Mouse (Mus musculus) megakaryocyte, embryonic 14.5 days (primary cell): Measurements from ENCODE around the gene Map7. TPM values are rescaled to one million over a fixed set of nuclear protein-coding genes. Genes with fewer than 3 reads are reported as not detected.

Experiments used
- H3K27me3 ChIP-seq: replicated peaks from 2 replicates; pipeline ENCODE3; 2012; ENCODE audit warnings: inconsistent platforms
- H3K36me3 ChIP-seq: replicated peaks from 2 replicates; pipeline ENCODE3; 2012; ENCODE audit warnings: low read length, inconsistent platforms, mixed read lengths
- H3K4me1 ChIP-seq: 2 replicates; pipeline ENCODE4 v1.6.1; 2012; ENCODE audit warnings: inconsistent platforms
- H3K4me3 ChIP-seq: replicated peaks from 2 replicates; pipeline ENCODE3; 2012; ENCODE audit warnings: moderate library complexity, mild to moderate bottlenecking, inconsistent platforms
- H3K9me3 ChIP-seq: 2 replicates; pipeline ENCODE4 v1.6.1; 2012; ENCODE audit warnings: inconsistent platforms
- FLI1 ChIP-seq: IDR thresholded peaks from 2 replicates; pipeline ENCODE4 v1.6.1; 2012; ENCODE audit warnings: low read length, inconsistent platforms, mixed read lengths
- GATA1 ChIP-seq: IDR thresholded peaks from 3 replicates; pipeline ENCODE4 v1.6.1; 2012; ENCODE audit warnings: mixed read lengths, low read length, inconsistent platforms, borderline replicate concordance
- polyA plus RNA-seq: library from polyadenylated mRNA; stranded (reverse); fragments of >175 nt; gene quantifications from 2 replicates; pipeline ENCODE4 v1.2.3, GENCODE M21; 2012; ENCODE audit warnings: low replicate concordance; ENCODE audit not compliant: insufficient read depth

The Map7 gene
- polyA plus RNA-seq, 1 experiment, result 6.5 TPM

DNA sequence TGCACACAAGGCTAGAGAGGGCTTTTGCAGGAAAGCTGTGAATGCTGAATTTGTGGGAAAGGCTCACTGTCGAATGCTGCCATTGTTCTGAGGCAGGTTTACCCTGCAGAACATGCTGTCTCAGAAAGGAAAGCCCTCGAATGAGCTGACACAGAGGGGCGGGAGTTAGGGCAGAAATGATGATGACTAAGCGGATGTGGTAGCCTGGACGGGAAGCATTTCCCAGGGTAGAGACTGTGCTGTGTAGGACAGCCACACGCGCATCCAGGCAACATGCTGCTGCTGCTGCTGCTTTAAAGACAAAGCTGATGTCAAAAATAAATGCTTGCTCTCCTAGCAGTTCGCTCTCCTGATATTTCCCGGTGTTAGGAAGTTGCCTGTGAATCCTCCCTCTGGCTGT, 24.9 kb upstream of the Map7 start:
- TF ChIP-seq FLI1 (no peak), GATA1 (no peak)
- Histone ChIP-seq H3K9me3 (no peaks in the 10 kb centered on the region), H3K4me1 (peaks cover 56% of the 10 kb centered on the region), H3K27me3 (no peaks in the 10 kb centered on the region), H3K4me3 (peak overlapping the region; percentile 86), H3K36me3 (peaks cover 78% of the 10 kb centered on the region)

GRCm38 (mm10) chr10:20124576-20124975, 23.7 kb upstream of the Map7 start:
- Histone ChIP-seq H3K4me3 (no peak overlapping the region), H3K36me3 (peaks cover 77% of the 10 kb centered on the region), H3K27me3 (no peaks in the 10 kb centered on the region), H3K4me1 (peaks cover 52% of the 10 kb centered on the region), H3K9me3 (no peaks in the 10 kb centered on the region)
- TF ChIP-seq GATA1, result no peak
- no peak for TF ChIP-seq FLI1

DNA sequence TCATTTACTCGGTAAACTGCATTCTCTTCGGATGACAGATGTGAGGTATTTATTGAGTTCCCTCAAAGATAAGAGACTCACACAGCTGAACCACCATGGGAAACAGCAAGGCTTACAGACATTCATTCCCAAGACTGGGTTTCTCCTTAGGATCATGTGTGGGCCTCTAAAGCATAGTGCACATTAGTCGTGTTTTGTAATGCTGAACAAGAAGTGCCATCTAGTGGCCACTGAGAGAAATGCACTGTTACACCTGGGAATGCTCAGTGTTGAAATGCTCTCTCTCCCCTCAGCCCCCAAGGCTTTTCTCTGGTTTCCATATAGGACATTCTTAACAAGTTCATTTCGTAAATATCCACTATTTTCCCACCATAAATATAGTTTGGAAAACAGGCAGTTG, 23.0 kb upstream of the Map7 start:
- Histone ChIP-seq H3K9me3 (no peaks in the 10 kb centered on the region), H3K36me3 (peaks cover 77% of the 10 kb centered on the region)

GRCm38 (mm10) chr10:20132933-20133652, 15.2 kb upstream of the Map7 start:
- H3K9me3 ChIP-seq, result no peaks in the 10 kb centered on the region
- TF ChIP-seq GATA1 (no peak), FLI1 (no peak)
- H3K4me3 ChIP-seq, result peak overlapping the region; percentile 59
- H3K36me3 ChIP-seq, result peaks cover 54% of the 10 kb centered on the region
- peaks cover 78% of the 10 kb centered on the region for H3K4me1 ChIP-seq
- H3K27me3 ChIP-seq, result no peaks in the 10 kb centered on the region

More for the DNA sequence above, 23.0 kb upstream of the Map7 start:
- H3K27me3 ChIP-seq, result no peaks in the 10 kb centered on the region
- TF ChIP-seq GATA1, result no peak
- no peak for TF ChIP-seq FLI1
- peaks cover 58% of the 10 kb centered on the region for H3K4me1 ChIP-seq
- no peak overlapping the region for H3K4me3 ChIP-seq

DNA sequence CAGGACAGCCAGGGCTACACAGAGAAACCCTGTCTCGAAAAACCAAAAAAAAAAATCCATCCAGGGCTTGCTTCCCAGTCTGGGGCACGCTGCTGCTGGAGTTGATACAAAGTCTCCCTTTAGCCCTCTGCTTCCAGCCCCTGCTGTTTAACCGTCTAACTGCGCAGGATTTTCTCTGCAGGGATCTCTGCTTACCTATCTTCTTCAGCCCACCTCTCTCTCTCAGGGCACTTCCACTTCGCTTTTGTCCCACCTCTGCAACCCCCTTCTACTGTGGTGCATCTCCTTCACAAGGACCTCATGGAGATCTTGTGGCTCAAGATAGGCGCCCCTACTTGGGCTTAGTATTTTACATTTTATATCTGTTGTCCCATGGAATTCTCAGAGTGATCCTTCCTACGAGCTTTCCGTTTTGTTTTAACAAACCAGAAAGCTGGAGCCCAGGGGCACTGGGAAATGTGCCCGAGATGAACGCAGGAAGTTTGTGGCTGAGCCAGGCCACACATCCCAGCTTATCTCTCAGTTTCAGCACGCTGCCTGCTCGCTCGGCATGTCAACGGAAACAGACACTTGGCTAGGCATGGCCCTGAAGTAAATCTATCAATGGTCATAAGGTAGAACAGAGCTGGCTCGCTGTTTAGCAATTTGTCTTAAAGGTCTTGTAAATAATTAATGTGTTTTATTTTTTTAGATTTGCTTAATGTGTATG, 12.8 kb upstream of the Map7 start:
- TF ChIP-seq GATA1 (peak; percentile 66; the same call in 1 of the 3 replicates), FLI1 (no peak)
- H3K36me3 ChIP-seq, result peaks cover 58% of the 10 kb centered on the region
- no peaks in the 10 kb centered on the region for H3K27me3 ChIP-seq
- no peaks in the 10 kb centered on the region for H3K9me3 ChIP-seq
- peaks cover 86% of the 10 kb centered on the region for H3K4me1 ChIP-seq
- peak overlapping the region; percentile 90 for H3K4me3 ChIP-seq

GRCm38 (mm10) chr10:20136505-20136904, 11.8 kb upstream of the Map7 start:
- no peaks in the 10 kb centered on the region for H3K9me3 ChIP-seq
- peaks cover 90% of the 10 kb centered on the region for H3K4me1 ChIP-seq
- peak overlapping the region; percentile 83 for H3K4me3 ChIP-seq
- TF ChIP-seq GATA1 (no peak), FLI1 (no peak)
- peaks cover 66% of the 10 kb centered on the region for H3K36me3 ChIP-seq
- H3K27me3 ChIP-seq, result no peaks in the 10 kb centered on the region

DNA sequence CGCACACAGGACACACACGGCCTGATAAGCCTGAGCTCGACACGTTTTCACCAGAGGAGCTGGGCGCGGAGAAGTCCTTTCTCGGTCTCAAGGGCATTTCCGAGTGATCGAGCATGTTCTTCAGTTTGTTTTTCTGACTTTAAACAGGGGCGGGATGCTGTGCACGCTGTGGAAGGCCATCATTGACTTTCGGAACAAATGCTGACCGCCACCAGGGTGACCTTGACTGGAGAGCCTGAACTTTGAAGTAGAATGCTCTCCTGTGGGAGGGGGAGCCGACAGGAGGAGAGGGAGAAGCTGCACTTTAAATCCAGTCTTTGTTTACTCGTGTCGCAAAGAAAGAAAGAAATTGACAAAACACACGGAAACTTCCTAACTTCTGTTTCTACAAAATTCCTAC, 6.9 kb upstream of the Map7 start:
- TF ChIP-seq GATA1 (no peak), FLI1 (no peak)
- H3K4me3 ChIP-seq, result no peak overlapping the region
- H3K9me3 ChIP-seq, result no peaks in the 10 kb centered on the region
- H3K4me1 ChIP-seq, result peaks cover 43% of the 10 kb centered on the region
- no peaks in the 10 kb centered on the region for H3K27me3 ChIP-seq
- H3K36me3 ChIP-seq, result peaks cover 59% of the 10 kb centered on the region

- Histone ChIP-seq H3K9me3 (no peaks in the 10 kb centered on the region), H3K36me3 (peaks cover 1% of the 10 kb centered on the region), H3K4me1 (peaks cover 34% of the 10 kb centered on the region), H3K27me3 (peaks cover 4% of the 10 kb centered on the region), H3K4me3 (peak overlapping the region; percentile 99)
- TF ChIP-seq FLI1 (no peak), GATA1 (no peak)
These were observed 476 bp downstream of the Map7 start for GRCm38 (mm10) chr10:20148773-20149120.

DNA sequence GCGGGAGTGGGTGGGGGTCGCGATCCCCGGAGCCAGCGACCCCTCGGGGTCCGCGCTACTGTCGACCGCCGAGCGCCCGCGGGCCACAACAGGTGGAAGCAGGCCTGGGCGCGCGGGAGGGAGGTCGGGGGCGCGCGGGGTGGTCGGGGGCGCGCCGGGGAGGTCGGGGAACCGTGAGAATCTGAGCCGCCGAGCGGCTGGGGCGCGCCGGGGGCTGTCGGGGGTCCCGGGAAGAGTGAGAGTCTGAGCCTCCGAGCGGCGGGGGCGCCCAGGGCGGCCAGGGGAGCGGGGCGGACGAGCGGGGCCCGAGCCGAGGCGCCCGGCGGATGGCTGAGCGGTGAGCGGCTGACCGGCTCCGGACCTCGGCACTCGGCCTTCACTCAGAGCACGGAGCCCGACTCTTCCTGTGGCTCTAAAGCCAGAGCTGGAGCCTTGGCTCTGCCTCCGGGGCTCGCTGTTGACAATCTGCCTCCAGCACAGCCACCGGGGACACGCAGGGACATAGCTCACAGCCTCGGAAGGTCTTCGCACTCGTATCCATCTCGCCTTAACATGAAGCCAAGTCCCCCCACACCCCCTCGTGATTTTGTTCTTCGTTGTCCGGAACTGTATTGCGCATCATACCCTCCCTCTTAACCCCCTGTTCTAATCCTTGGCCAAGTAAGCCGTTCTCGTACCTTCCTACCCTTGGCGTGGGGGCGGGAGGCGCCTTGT, 1.0 kb downstream of the Map7 start:
- no peaks in the 10 kb centered on the region for H3K36me3 ChIP-seq
- no peaks in the 10 kb centered on the region for H3K9me3 ChIP-seq
- peaks cover 38% of the 10 kb centered on the region for H3K4me1 ChIP-seq
- peak overlapping the region; percentile 99 for H3K4me3 ChIP-seq
- H3K27me3 ChIP-seq, result peaks cover 4% of the 10 kb centered on the region
- TF ChIP-seq FLI1 (no peak), GATA1 (no peak)

GRCm38 (mm10) chr10:20149835-20150355, 1.6 kb downstream of the Map7 start:
- H3K27me3 ChIP-seq, result peaks cover 4% of the 10 kb centered on the region
- H3K4me3 ChIP-seq, result peak overlapping the region; percentile 99
- H3K4me1 ChIP-seq, result peaks cover 42% of the 10 kb centered on the region
- H3K9me3 ChIP-seq, result no peaks in the 10 kb centered on the region
- no peaks in the 10 kb centered on the region for H3K36me3 ChIP-seq
- TF ChIP-seq GATA1 (no peak), FLI1 (no peak)
